Mouse (Mus musculus) liver, embryonic 15.5 days (tissue): ENCODE measurements around the gene Lenep. TPM values are rescaled to one million over a fixed set of nuclear protein-coding genes. Genes with fewer than 3 reads are reported as not detected.

ENCODE experiments used
- polyA plus RNA-seq: library from polyadenylated mRNA; unstranded; fragments of >200 nt; fragmentation: Nextera tagmentation; extraction: Ambion mirVana; gene quantifications from 2 replicates; pipeline ENCODE4 v1.2.1, GENCODE M21; 2015

Lenep gene
- polyA plus RNA-seq, 1 experiment from 2014 or later: not detected

Other genes with a start within 250 kb of the Lenep start
- gene Hcn3, start 242.6 kb downstream of the Lenep start, polyA plus RNA-seq: 0.43 and 0.45 TPM in 2 replicates
- 8.5 and 10.1 TPM in 2 replicates for gene Clk2, start 238.0 kb downstream of the Lenep start, polyA plus RNA-seq
- gene Scamp3, start 225.3 kb downstream of the Lenep start, polyA plus RNA-seq: 53.0 and 53.7 TPM in 2 replicates
- gene Fam189b, start 219.7 kb downstream of the Lenep start, polyA plus RNA-seq: 2.4 and 2.9 TPM in 2 replicates
- gene Gba, start 199.9 kb downstream of the Lenep start, polyA plus RNA-seq: 26.1 and 26.2 TPM in 2 replicates
- gene Thbs3, start 187.6 kb downstream of the Lenep start, polyA plus RNA-seq: 1.5 and 2.1 TPM in 2 replicates
- 103 and 104 TPM in 2 replicates for gene Mtx1, start 175.7 kb downstream of the Lenep start, polyA plus RNA-seq
- gene Muc1, start 173.7 kb downstream of the Lenep start, polyA plus RNA-seq: 0.50 TPM in 1 of 2 replicates, not detected in the other
- 116 and 126 TPM in 2 replicates for gene Krtcap2, start 156.8 kb downstream of the Lenep start, polyA plus RNA-seq
- 0.23 and 0.31 TPM in 2 replicates for gene Trim46, start 156.5 kb downstream of the Lenep start, polyA plus RNA-seq
- gene Dpm3, start 143.4 kb downstream of the Lenep start, polyA plus RNA-seq: 45.4 and 54.4 TPM in 2 replicates
- 17.5 and 17.8 TPM in 2 replicates for gene Slc50a1, start 132.2 kb downstream of the Lenep start, polyA plus RNA-seq
- gene Efna1, start 121.7 kb downstream of the Lenep start, polyA plus RNA-seq: 8.9 and 11.2 TPM in 2 replicates
- 0.18 and 0.58 TPM in 2 replicates for gene Efna3, start 79.8 kb downstream of the Lenep start, polyA plus RNA-seq
- 0.24 and 0.48 TPM in 2 replicates for gene Efna4, start 64.8 kb downstream of the Lenep start, polyA plus RNA-seq
- gene Adam15, start 52.8 kb downstream of the Lenep start, polyA plus RNA-seq: 8.8 and 12.7 TPM in 2 replicates
- gene Dcst2, start 40.8 kb downstream of the Lenep start, polyA plus RNA-seq: 0.06 and 0.07 TPM in 2 replicates
- gene Dcst1, start 37.5 kb downstream of the Lenep start, polyA plus RNA-seq: 0.05 TPM in 1 of 2 replicates, not detected in the other
- 2.3 and 3.3 TPM in 2 replicates for gene Zbtb7b, start 8.0 kb downstream of the Lenep start, polyA plus RNA-seq
- gene Flad1, start 9.1 kb upstream of the Lenep start, polyA plus RNA-seq: 14.3 and 16.4 TPM in 2 replicates
- 210 and 229 TPM in 2 replicates for gene Cks1b, start 15.6 kb upstream of the Lenep start, polyA plus RNA-seq
- gene Shc1, start 15.7 kb upstream of the Lenep start, polyA plus RNA-seq: 44.8 and 50.6 TPM in 2 replicates
- gene Pygo2, start 27.4 kb upstream of the Lenep start, polyA plus RNA-seq: 10.1 and 10.6 TPM in 2 replicates
- 7.4 and 8.1 TPM in 2 replicates for gene Pbxip1, start 33.9 kb upstream of the Lenep start, polyA plus RNA-seq
- gene Pmvk, start 51.7 kb upstream of the Lenep start, polyA plus RNA-seq: 35.7 and 38.4 TPM in 2 replicates
- gene Kcnn3, start 117.4 kb upstream of the Lenep start, polyA plus RNA-seq: 0.03 and 0.08 TPM in 2 replicates